Mouse (Mus musculus): ENCODE measurements around the gene Ube2n.

Ube2n gene

GRCm38 (mm10) chr10:95559426-95559825, 44.5 kb downstream of the Ube2n start:
- no peak for DNase-seq (ENCODE audit: low read depth, low spot score)

- peak; percentile 39 for DNase-seq (ENCODE audit: low read depth, low spot score)
Observed at GRCm38 (mm10) chr10:95560394-95560983, 45.5 kb downstream of the Ube2n start.

GRCm38 (mm10) chr10:95561616-95562015, 46.7 kb downstream of the Ube2n start:
- no peak for DNase-seq (ENCODE audit: low read depth, low spot score)

DNA sequence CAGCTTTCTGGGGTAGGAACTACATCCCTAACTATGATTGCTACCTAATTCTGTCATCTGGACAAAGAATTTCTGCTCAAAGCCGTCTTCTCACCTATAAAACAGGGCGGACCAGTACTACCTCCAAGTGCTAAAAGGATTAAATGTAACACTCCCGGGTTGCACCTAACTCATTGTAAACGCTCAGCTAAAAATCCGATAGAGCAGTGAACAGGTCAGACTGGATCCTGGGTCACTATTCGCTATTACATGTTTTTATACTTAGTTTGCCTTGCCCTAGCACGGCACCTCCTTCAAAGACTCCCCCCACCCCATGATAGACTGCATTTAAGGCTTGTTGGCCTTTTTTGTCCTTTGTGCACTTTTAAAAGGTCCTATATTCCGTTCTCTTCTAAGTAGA, 47.5 kb downstream of the Ube2n start:
- no peak for DNase-seq (ENCODE audit: low read depth, low spot score)

GRCm38 (mm10) chr10:95562859-95563841, 48.2 kb downstream of the Ube2n start:
- peak; percentile 70 for DNase-seq (ENCODE audit: low read depth, low spot score)

DNA sequence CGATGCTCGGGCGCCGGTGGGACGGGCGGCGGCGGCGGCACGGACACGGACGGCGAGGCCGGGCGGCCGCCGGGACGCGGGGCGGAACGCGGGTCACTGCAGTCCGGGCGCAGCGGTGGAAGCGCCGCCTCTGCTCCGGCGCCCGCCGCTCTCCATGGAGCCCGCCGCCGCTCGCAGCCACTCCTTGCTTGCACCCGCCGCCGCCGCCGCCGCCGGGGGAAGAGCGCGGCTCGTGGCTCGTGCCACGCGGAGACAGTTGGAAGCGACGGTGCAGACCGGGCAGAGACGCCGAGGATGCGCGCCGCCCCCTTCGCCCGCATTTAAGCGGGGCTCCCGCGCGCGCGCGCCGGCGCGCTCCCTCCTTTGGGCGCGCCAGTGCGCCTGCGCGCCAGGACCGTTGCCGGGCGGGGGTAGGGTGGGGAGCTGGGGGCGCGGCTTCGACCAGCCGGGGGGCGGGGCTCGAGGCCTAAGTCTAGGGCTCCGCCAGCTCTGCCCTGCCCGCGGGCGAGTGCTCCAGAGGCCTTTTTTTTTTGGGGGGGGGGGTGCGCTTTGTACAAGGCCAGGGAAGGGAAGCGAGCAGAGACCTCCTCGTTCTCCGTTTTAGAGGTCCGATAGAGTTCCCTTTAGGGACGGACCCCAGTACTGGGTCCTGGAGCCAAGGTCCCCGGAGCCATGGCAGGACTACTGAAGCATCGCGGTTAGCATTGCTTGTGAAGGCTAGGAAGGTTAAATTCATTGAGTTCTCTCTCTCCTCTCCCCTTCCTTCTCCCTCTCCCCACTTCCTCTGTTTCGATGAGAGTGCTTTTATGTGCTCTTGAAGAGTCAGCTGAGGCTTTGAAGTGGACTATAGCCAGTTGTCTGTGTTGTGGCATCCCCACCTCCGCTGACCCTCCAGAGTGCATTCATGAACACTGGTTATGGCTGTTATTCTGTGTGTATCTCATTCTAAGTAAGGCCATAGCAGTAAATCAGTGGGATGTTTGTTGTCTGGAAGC, 49.2 kb downstream of the Ube2n start, which contains the start of gene Nudt4:
Nudt4 (minus strand) TSS at position 296 of the 995 bp plus-strand sequence.
- DNase-seq (ENCODE audit: low read depth, low spot score): peak; percentile 94

DNA sequence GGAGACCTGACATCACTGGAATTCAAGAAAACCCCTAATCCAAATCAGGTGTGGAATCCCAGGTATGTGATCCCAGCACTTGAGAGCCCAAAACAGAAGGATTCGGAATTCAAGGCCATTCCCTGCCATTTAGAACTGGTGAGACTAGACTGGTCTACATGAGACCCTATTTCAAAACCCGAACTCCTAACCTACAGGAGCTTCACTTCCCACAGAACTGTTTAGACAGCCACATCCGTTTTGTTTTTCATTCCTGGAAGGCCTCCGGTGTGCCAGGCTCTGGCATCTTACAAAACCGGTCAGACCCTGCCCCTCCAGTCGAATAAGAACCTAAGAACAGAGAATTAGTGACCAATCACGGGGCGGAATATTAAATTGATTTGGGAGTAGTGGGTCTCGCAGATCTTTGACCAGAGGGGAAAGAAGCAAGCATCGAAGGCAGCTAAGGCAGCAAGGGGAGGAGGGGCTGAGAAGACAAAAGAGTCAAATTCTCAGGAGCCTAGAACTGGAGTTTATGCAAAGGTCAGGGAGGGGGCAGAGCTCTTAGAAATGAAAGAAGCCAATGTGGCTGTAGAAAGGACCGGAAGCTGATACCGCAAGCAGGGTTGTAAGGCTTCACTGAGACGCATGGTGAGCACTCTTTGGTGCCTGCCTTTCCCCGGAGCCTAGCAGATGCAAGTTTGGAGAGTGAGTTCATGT, 50.4 kb downstream of the Ube2n start:
- no peak for DNase-seq (ENCODE audit: low read depth, low spot score)

GRCm38 (mm10) chr10:95566786-95567185, 51.8 kb downstream of the Ube2n start:
- DNase-seq (ENCODE audit: low read depth, low spot score): no peak

DNA sequence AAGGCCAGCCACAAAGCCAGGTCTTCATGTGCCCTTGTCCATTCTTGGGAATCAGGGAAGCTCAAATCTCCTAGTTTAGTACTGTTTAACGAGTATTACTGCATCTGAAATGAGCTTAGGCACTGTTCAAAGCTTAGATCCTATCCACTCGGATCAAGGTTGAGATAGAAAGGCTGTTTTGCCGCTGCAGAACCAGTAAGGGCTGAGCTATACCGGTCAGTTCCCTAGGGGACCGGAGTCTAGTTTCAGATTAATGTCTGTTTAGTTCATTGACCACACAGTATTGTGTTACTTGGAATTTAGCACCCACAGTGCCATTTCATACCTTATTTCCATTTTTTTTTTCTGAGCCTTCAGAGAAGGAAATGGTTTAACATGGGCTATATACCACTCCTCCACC, 52.6 kb downstream of the Ube2n start:
- no peak for DNase-seq (ENCODE audit: low read depth, low spot score)

GRCm38 (mm10) chr10:95568016-95568415, 53.1 kb downstream of the Ube2n start:
- no peak for DNase-seq (ENCODE audit: low read depth, low spot score)

DNA sequence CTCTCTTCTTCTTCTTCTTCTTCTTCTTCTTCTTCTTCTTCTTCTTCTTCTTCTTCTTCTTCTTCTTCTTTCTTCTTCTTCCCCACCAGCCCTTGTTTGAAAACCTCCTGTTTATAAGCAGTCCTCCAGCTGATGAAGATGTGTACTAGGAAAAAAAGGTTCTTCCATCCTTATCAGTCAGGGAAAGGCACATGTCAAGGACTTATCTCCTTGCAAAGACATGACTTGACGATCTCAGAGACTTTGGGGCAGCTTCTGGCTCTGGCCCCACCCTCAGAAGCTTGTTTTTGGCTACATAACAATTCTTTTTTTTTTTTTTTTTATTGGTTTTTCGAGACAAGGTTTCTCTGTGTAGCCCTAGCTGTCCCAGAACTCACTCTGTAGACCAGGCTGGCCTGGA, 54.5 kb downstream of the Ube2n start:
- DNase-seq (ENCODE audit: low read depth, low spot score): no peak

GRCm38 (mm10) chr10:95574994-95575393, 60.0 kb downstream of the Ube2n start:
- no peak for DNase-seq (ENCODE audit: low read depth, low spot score)

- no peak for DNase-seq (ENCODE audit: low read depth, low spot score)
Observed at GRCm38 (mm10) chr10:95575839-95576380, 61.0 kb downstream of the Ube2n start.

GRCm38 (mm10) chr10:95576876-95577566, 62.1 kb downstream of the Ube2n start:
- no peak for DNase-seq (ENCODE audit: low read depth, low spot score)

DNA sequence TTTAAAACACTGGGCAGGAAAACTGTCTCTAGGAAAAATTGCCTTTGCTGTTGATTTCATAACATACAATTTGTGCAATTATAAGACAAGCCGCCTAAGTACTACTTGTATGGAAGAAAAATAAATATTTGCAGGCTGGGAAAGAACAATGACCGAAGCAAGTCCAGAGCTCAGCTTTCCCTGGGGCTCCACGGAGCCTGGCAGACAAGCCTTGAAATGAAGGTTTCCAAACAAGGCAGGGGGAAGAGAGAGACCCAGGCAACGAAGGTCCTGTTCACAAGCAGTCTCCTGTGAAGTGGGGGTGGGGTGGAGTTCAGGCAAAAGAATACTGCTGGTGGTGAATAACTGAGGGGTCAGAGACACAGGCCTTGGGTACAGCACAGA, 62.6 kb downstream of the Ube2n start:
- DNase-seq (ENCODE audit: low read depth, low spot score): no peak

- DNase-seq (ENCODE audit: low read depth, low spot score): no peak
Observed at GRCm38 (mm10) chr10:95585554-95585953, 70.6 kb downstream of the Ube2n start.

GRCm38 (mm10) chr10:95587509-95588220, 72.7 kb downstream of the Ube2n start:
- no peak for DNase-seq (ENCODE audit: low read depth, low spot score)

GRCm38 (mm10) chr10:95589196-95589595, 74.3 kb downstream of the Ube2n start:
- DNase-seq (ENCODE audit: low read depth, low spot score): no peak

GRCm38 (mm10) chr10:95590196-95590595, 75.3 kb downstream of the Ube2n start:
- DNase-seq (ENCODE audit: low read depth, low spot score): no peak
